Mouse (Mus musculus): ENCODE data around the gene Sycn. TPM values are rescaled to one million over a fixed set of nuclear protein-coding genes. Genes with fewer than 3 reads are reported as not detected.

The Sycn gene
- total RNA-seq, 2 experiments from 2014 or later: not detected

- Histone ChIP-seq H3K4me3 (no peak overlapping the region), H3K27ac (peak overlapping the region; percentile 91)
- DNase-seq (ENCODE audit: low spot score in 2 of 2): peak in 1 of 2 experiments; percentile 48
- no peak for TF ChIP-seq CTCF (conservative IDR thresholded peaks at IDR 0.05)
Measured at GRCm38 (mm10) chr7:28582841-28583240, 42.2 kb downstream of the Sycn start.

GRCm38 (mm10) chr7:28583570-28584344, 43.1 kb downstream of the Sycn start:
- Histone ChIP-seq H3K4me3 (no peak overlapping the region), H3K27ac (peak overlapping the region; percentile 91)
- no peak for TF ChIP-seq CTCF (conservative IDR thresholded peaks at IDR 0.05)
- DNase-seq (ENCODE audit: low spot score in 2 of 2): peak in 1 of 2 experiments; percentile 42

- Histone ChIP-seq H3K27ac (peak overlapping the region; percentile 91), H3K4me3 (no peak overlapping the region)
- TF ChIP-seq CTCF (conservative IDR thresholded peaks at IDR 0.05): no peak
- no peak for DNase-seq (ENCODE audit: low spot score in 2 of 2)
Measured at GRCm38 (mm10) chr7:28584468-28584867, 43.8 kb downstream of the Sycn start.

GRCm38 (mm10) chr7:28585001-28585400, 44.3 kb downstream of the Sycn start:
- no peak for TF ChIP-seq CTCF (conservative IDR thresholded peaks at IDR 0.05)
- DNase-seq (ENCODE audit: low spot score in 2 of 2): no peak
- no peak overlapping the region for H3K4me3 ChIP-seq
- H3K27ac ChIP-seq: peak overlapping the region; percentile 91

GRCm38 (mm10) chr7:28586663-28587411, 46.2 kb downstream of the Sycn start:
- TF ChIP-seq CTCF (conservative IDR thresholded peaks at IDR 0.05): no peak
- H3K27ac ChIP-seq: peak overlapping the region; percentile 68
- no peak for DNase-seq (ENCODE audit: low spot score in 2 of 2)
- H3K4me3 ChIP-seq: no peak overlapping the region

GRCm38 (mm10) chr7:28587644-28588043, 47.0 kb downstream of the Sycn start:
- TF ChIP-seq CTCF (conservative IDR thresholded peaks at IDR 0.05): no peak
- H3K4me3 ChIP-seq: no peak overlapping the region

More at GRCm38 (mm10) chr7:28587644-28588043, 47.0 kb downstream of the Sycn start:
- no peak for DNase-seq (ENCODE audit: low spot score in 2 of 2)
- peak overlapping the region; percentile 68; the same call in 1 of the 2 replicates for H3K27ac ChIP-seq

Small RNA genes lying within 50 kb of the gene (microRNA-seq; reads per million reads assigned to microRNA genes)
- gene Mir7049: 1.3 to 1.5 reads per million in 2 experiments

Other genes with a start within 250 kb of the Sycn start
- gene Selenov, start 249.7 kb upstream of the Sycn start, total RNA-seq (2021): under 1 TPM; 0.38 to 0.79 TPM
- 1 to 10 TPM; 1.8 to 1.9 TPM for gene Dll3, start 238.6 kb upstream of the Sycn start, total RNA-seq (2021)
- 10 to 100 TPM; 37.8 to 38.5 TPM for gene Timm50, start 228.8 kb upstream of the Sycn start, total RNA-seq (2021)
- 100 to 1,000 TPM; 117 to 123 TPM for gene Supt5, start 202.1 kb upstream of the Sycn start, total RNA-seq (2021)
- 100 to 1,000 TPM; 490 to 496 TPM for gene Rps16, start 190.2 kb upstream of the Sycn start, total RNA-seq (2021)
- 1 to 10 TPM; 5.9 to 6.8 TPM for gene Plekhg2, start 168.3 kb upstream of the Sycn start, total RNA-seq (2021)
- 1 to 10 TPM; 2.0 to 3.2 TPM for gene Zfp36, start 160.6 kb upstream of the Sycn start, total RNA-seq (2021)
- gene Med29, start 148.2 kb upstream of the Sycn start, total RNA-seq (2021): 10 to 100 TPM; 17.7 to 18.7 TPM
- gene Paf1, start 147.9 kb upstream of the Sycn start, total RNA-seq (2021): 10 to 100 TPM; 68.4 to 79.0 TPM
- 1 to 10 TPM in 1 of 2 experiments, under 1 TPM in 1; 0.86 to 2.3 TPM for gene Gmfg, start 103.4 kb upstream of the Sycn start, total RNA-seq (2021)
- 10 to 100 TPM; 69.1 to 79.8 TPM for gene Lrfn1, start 88.9 kb upstream of the Sycn start, total RNA-seq (2021)
- gene Ifnl2, start 30.4 kb upstream of the Sycn start, total RNA-seq (2021): not detected
- gene Ifnl3, start 18.0 kb upstream of the Sycn start, total RNA-seq (2021): not detected
- gene Nccrp1, start 6.4 kb downstream of the Sycn start, total RNA-seq (2021): under 1 TPM; 0.23 to 0.47 TPM
- 10 to 100 TPM; 67.8 to 70.1 TPM for gene Samd4b, start 57.3 kb downstream of the Sycn start, total RNA-seq (2021)
- 10 to 100 TPM; 13.7 to 16.2 TPM for gene Pak4, start 57.3 kb downstream of the Sycn start, total RNA-seq (2021)
- gene Acp7, start 90.4 kb downstream of the Sycn start, total RNA-seq (2021): 1 to 10 TPM; 1.2 to 2.2 TPM
- gene Fbxo27, start 152.0 kb downstream of the Sycn start, total RNA-seq (2021): 10 to 100 TPM; 24.4 to 27.1 TPM
- 1 to 10 TPM in 1 of 2 experiments, under 1 TPM in 1; 0.98 to 1.4 TPM for gene Fbxo17, start 175.9 kb downstream of the Sycn start, total RNA-seq (2021)
- 10 to 100 TPM; 57.5 to 57.9 TPM for gene Mrps12, start 200.9 kb downstream of the Sycn start, total RNA-seq (2021)
- 10 to 100 TPM; 13.9 to 14.3 TPM for gene Sars2, start 201.1 kb downstream of the Sycn start, total RNA-seq (2021)
- gene Ccer2, start 215.3 kb downstream of the Sycn start, total RNA-seq (2021): under 1 TPM; 0.34 to 0.36 TPM
- 100 to 1,000 TPM; 128 to 139 TPM for gene Sirt2, start 225.8 kb downstream of the Sycn start, total RNA-seq (2021)
- gene Nfkbib, start 226.6 kb downstream of the Sycn start, total RNA-seq (2021): 10 to 100 TPM; 25.6 to 27.2 TPM
- 1 to 10 TPM; 2.6 to 4.5 TPM for gene Rinl, start 248.1 kb downstream of the Sycn start, total RNA-seq (2021)

Data from layer of hippocampus, adult 2 months (tissue).